Comparison of ENCODE assay signal across 9 mouse cellular contexts in genomic region chr10:111103086-111103485, GRCm38 (mm10).
DNase-seq lines count a peak whose midpoint lies in the region; ATAC-seq and TF ChIP-seq lines count a peak whose summit lies in the region.
"Had no signal": no experiment of that assay in that cellular context is flagged by ENCODE, and none has a peak within 500 bp of the region (broad histone marks: within the 10 kb centered on the region; RNA-seq: fewer than 3 reads in every experiment).

No protein-coding gene starts in this region.

- peak overlapping the region in 1 of 2 experiments; percentile 34; a peak in 2 of 4 replicates for H3K4me3 ChIP-seq in liver, embryonic 14.5 days (ENCODE audit: insufficient read depth in 1 of 2, low read depth in 2 of 2, low read length in 2 of 2)
- H3K4me3 ChIP-seq in stomach, postnatal 0 days (ENCODE audit: low read depth, low read length) = no peak overlapping the region
- no peak overlapping the region for H3K4me3 ChIP-seq in forebrain, embryonic 15.5 days
- H3K4me3 ChIP-seq: neural tube, embryonic 13.5 days had no signal

- H3K27me3 ChIP-seq in liver, embryonic 14.5 days (ENCODE audit: control insufficient read depth, insufficient read depth, low read length) = no peaks in the 10 kb centered on the region
- no peaks in the 10 kb centered on the region for H3K27me3 ChIP-seq in stomach, postnatal 0 days (ENCODE audit: control insufficient read depth, insufficient read depth, low read length)
- H3K27me3 ChIP-seq in forebrain, embryonic 15.5 days = no peaks in the 10 kb centered on the region
- H3K27me3 ChIP-seq: neural tube, embryonic 13.5 days had no signal

- no peak overlapping the region for H3K9ac ChIP-seq in liver, embryonic 14.5 days (replicated peaks)
- H3K9ac ChIP-seq in stomach, postnatal 0 days (ENCODE audit: low read length) = no peak overlapping the region
- no peak overlapping the region for H3K9ac ChIP-seq in forebrain, embryonic 15.5 days (replicated peaks)
- H3K9ac ChIP-seq: neural tube, embryonic 13.5 days had no signal

- peaks cover 0 to 3% of the 10 kb centered on the region in 2 experiments; a peak in 2 of 4 replicates for H3K4me1 ChIP-seq in liver, embryonic 14.5 days (replicated peaks; ENCODE audit: control insufficient read depth in 2 of 2, insufficient read depth in 2 of 2, low read length in 1 of 2)
- H3K4me1 ChIP-seq in stomach, postnatal 0 days (replicated peaks; ENCODE audit: control insufficient read depth, insufficient read depth) = no peaks in the 10 kb centered on the region
- peaks cover 7% of the 10 kb centered on the region for H3K4me1 ChIP-seq in forebrain, embryonic 15.5 days

- 30% methylated on average over 14 of the region's 14 CpGs for WGBS in liver, embryonic 14.5 days (ENCODE audit: insufficient replicate concordance)
- 74% methylated on average over 14 of the region's 14 CpGs for WGBS in stomach, postnatal 0 days
- 83% methylated on average over 14 of the region's 14 CpGs for WGBS in forebrain, embryonic 15.5 days

- TF ChIP-seq CTCF in liver, embryonic 14.5 days (IDR thresholded peaks at IDR 0.05; ENCODE audit: low read depth) = no peak
- TF ChIP-seq CTCF in stomach, postnatal 0 days (IDR thresholded peaks at IDR 0.05; ENCODE audit: low read depth) = no peak

- H3K36me3 ChIP-seq in liver, embryonic 14.5 days (replicated peaks; ENCODE audit: control insufficient read depth, insufficient read depth, low read depth) = no peaks in the 10 kb centered on the region
- H3K36me3 ChIP-seq in stomach, postnatal 0 days (ENCODE audit: control insufficient read depth, insufficient read depth, low read length) = no peaks in the 10 kb centered on the region
- no peaks in the 10 kb centered on the region for H3K36me3 ChIP-seq in forebrain, embryonic 15.5 days
- H3K36me3 ChIP-seq: neural tube, embryonic 13.5 days had no signal

- DNase-seq in urinary bladder, postnatal 14 days (ENCODE audit: low spot score) = peak; percentile 7
- DNase-seq in urinary bladder, postnatal 10 days (ENCODE audit: low spot score) = no peak
- peak; percentile 8 for DNase-seq in gastrocnemius, postnatal 25 days
- DNase-seq in liver, embryonic 14.5 days (ENCODE audit: low read depth in 3 of 3, low spot score in 3 of 3) = peak; percentile 20 to 36 (median 22)
- no peak for DNase-seq in stomach, postnatal 0 days (ENCODE audit: low spot score)
- DNase-seq in adipocyte (ENCODE audit: low spot score) = no peak

- H3K27ac ChIP-seq in liver, embryonic 14.5 days = no peak overlapping the region
- H3K27ac ChIP-seq in stomach, postnatal 0 days (replicated peaks) = no peak overlapping the region
- H3K27ac ChIP-seq in forebrain, embryonic 15.5 days (replicated peaks) = no peak overlapping the region
- H3K27ac ChIP-seq: neural tube, embryonic 13.5 days had no signal

- peak; percentile 60 for ATAC-seq in liver, embryonic 14.5 days (ENCODE audit: insufficient read depth)
- peak; percentile 45; the same call in 1 of the 2 replicates for ATAC-seq in stomach, postnatal 0 days (ENCODE audit: low FRiP score, low TSS enrichment)
- ATAC-seq in forebrain, embryonic 15.5 days (replicated peaks) = no peak
- no peak for ATAC-seq in cerebellum, adult (ENCODE audit: insufficient number of reproducible peaks, low FRiP score, low TSS enrichment)

- no peaks in the 10 kb centered on the region for H3K9me3 ChIP-seq in liver, embryonic 14.5 days (ENCODE audit: control insufficient read depth, low read length)
- H3K9me3 ChIP-seq in stomach, postnatal 0 days (ENCODE audit: control insufficient read depth, low read length) = no peaks in the 10 kb centered on the region
- no peaks in the 10 kb centered on the region for H3K9me3 ChIP-seq in forebrain, embryonic 15.5 days
- H3K9me3 ChIP-seq: neural tube, embryonic 13.5 days had no signal

- TF ChIP-seq EP300 in liver, embryonic 14.5 days (IDR thresholded peaks at IDR 0.05; ENCODE audit: low read depth) = no peak
- no peak for TF ChIP-seq EP300 in stomach, postnatal 0 days (optimal IDR thresholded peaks at IDR 0.05)

- H3K4me2 ChIP-seq in liver, embryonic 14.5 days (ENCODE audit: low read depth) = peak overlapping the region; percentile 11
- H3K4me2 ChIP-seq in stomach, postnatal 0 days (replicated peaks; ENCODE audit: low read depth) = no peak overlapping the region
- H3K4me2 ChIP-seq in forebrain, embryonic 15.5 days (replicated peaks) = no peak overlapping the region
- H3K4me2 ChIP-seq: neural tube, embryonic 13.5 days had no signal

Comparison
In these comparisons a context has a peak if more than half of its experiments do, and no peak if none do; other contexts are left out.
1. DNase-seq: peak in urinary bladder, postnatal 14 days (single experiment), gastrocnemius, postnatal 25 days (single experiment) and liver, embryonic 14.5 days (3 of 3); none in urinary bladder, postnatal 10 days (single experiment), stomach, postnatal 0 days (single experiment) and adipocyte (single experiment).
2. ATAC-seq: peak in liver, embryonic 14.5 days (single experiment) and stomach, postnatal 0 days (single experiment); none in forebrain, embryonic 15.5 days (single experiment) and cerebellum, adult (single experiment).